ENCODE assay signal across 7 mouse cellular contexts in the genomic region with DNA sequence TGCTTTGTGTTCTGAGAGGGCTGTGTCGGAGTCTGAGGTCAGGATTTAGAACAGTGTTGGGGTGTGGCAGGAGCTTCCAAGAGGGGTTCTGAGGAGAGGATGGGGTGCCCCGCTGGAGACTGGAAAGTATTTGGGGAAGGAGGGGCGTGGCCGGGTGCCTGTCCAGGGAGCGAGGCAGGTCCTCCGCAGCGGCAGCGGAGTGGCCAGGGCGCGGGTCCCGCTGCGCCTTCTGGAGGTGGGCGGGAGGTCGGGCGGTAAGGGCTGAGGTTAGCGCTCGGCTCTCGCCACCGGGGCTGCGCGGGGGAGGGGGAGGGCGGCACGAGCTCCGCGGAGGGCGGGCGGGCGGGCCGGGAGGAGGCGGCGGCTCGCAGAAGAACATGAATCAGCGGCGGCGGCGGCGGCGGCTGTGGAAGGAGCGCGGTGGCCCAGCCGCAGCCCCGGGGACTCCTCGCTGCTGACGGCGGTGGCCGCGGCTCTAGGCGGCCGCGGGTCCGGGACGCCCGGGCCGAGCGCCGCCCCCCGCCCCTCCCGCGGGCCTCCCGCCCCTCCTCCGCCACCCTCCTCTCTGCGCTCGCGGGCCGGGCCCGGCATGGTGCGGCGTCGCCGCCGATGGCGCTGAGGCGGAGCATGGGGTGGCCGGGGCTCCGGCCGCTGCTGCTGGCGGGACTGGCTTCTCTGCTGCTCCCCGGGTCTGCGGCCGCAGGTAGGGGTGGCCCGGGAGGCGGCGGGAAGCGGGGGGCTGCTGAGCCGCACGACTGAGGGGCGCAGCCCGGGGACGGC. TPM values are rescaled to one million over a fixed set of nuclear protein-coding genes. Genes with fewer than 3 reads are reported as not detected.
DNase-seq lines count a peak whose midpoint lies in the region; ATAC-seq and TF ChIP-seq lines count a peak whose summit lies in the region.

No protein-coding gene starts in this region.

- no peaks in the 10 kb centered on the region for H3K36me3 ChIP-seq in heart, embryonic 13.5 days
- H3K36me3 ChIP-seq in stomach, postnatal 0 days (ENCODE audit: control insufficient read depth, insufficient read depth, low read length), result no peaks in the 10 kb centered on the region; the same call in 1 of the 2 replicates

- peak overlapping the region; percentile 86 for H3K27ac ChIP-seq in cortical plate, adult 2 months (ENCODE audit: insufficient read depth, low read length)
- H3K27ac ChIP-seq in heart, embryonic 13.5 days (replicated peaks), result peak overlapping the region; percentile 32; the same call in 1 of the 2 replicates
- H3K27ac ChIP-seq in stomach, postnatal 0 days (replicated peaks), result peak overlapping the region; percentile 89

- TF ChIP-seq CTCF in cortical plate, adult 2 months (IDR thresholded peaks at IDR 0.05; ENCODE audit: extremely low read depth, insufficient read depth, low read length), result no peak
- TF ChIP-seq CTCF in stomach, postnatal 0 days (IDR thresholded peaks at IDR 0.05; ENCODE audit: low read depth), result no peak

- TF ChIP-seq POLR2A in cortical plate, adult 2 months (IDR thresholded peaks at IDR 0.05; ENCODE audit: extremely low read depth, insufficient read depth, low read length), result no peak

- peak overlapping the region; percentile 95 for H3K4me3 ChIP-seq in cortical plate, adult 2 months (ENCODE audit: insufficient read depth, low read length)
- peak overlapping the region; percentile 80 for H3K4me3 ChIP-seq in heart, embryonic 13.5 days
- H3K4me3 ChIP-seq in stomach, postnatal 0 days (ENCODE audit: low read depth, low read length), result peak overlapping the region; percentile 79

- peaks cover 12% of the 10 kb centered on the region for H3K4me1 ChIP-seq in cortical plate, adult 2 months (ENCODE audit: control insufficient read depth, insufficient read depth, low read length)
- H3K4me1 ChIP-seq in heart, embryonic 13.5 days, result peaks cover 57% of the 10 kb centered on the region
- H3K4me1 ChIP-seq in stomach, postnatal 0 days (replicated peaks; ENCODE audit: control insufficient read depth, insufficient read depth), result peaks cover 7% of the 10 kb centered on the region

- H3K27me3 ChIP-seq in heart, embryonic 13.5 days (replicated peaks), result peaks cover 53% of the 10 kb centered on the region
- H3K27me3 ChIP-seq in stomach, postnatal 0 days (ENCODE audit: control insufficient read depth, insufficient read depth, low read length), result no peaks in the 10 kb centered on the region

- no peak for TF ChIP-seq EP300 in stomach, postnatal 0 days (optimal IDR thresholded peaks at IDR 0.05)

- H3K9ac ChIP-seq in heart, embryonic 13.5 days, result peak overlapping the region; percentile 92
- peak overlapping the region; percentile 85 for H3K9ac ChIP-seq in stomach, postnatal 0 days (ENCODE audit: low read length)

- H3K4me2 ChIP-seq in heart, embryonic 13.5 days, result peak overlapping the region; percentile 99
- H3K4me2 ChIP-seq in stomach, postnatal 0 days (replicated peaks; ENCODE audit: low read depth), result peak overlapping the region; percentile 99

- no peaks in the 10 kb centered on the region for H3K9me3 ChIP-seq in heart, embryonic 13.5 days
- H3K9me3 ChIP-seq in stomach, postnatal 0 days (ENCODE audit: control insufficient read depth, low read length), result no peaks in the 10 kb centered on the region

- peak; percentile 50; the same call in 1 of the 2 replicates for ATAC-seq in heart, embryonic 13.5 days (ENCODE audit: extremely low read depth, insufficient number of reproducible peaks, low FRiP score, low TSS enrichment)
- ATAC-seq in stomach, postnatal 0 days (ENCODE audit: low FRiP score, low TSS enrichment), result peak; percentile 67

- 0% methylated on average over 27 of the region's 89 CpGs for WGBS in heart, embryonic 13.5 days
- 0% methylated on average over 36 of the region's 89 CpGs for WGBS in stomach, postnatal 0 days

- DNase-seq in CD4-positive helper T cell, adult 2 months (ENCODE audit: low read depth, low spot score), result peak; percentile 59
- peak; percentile 58 for DNase-seq in Muller cell, postnatal 12 days (ENCODE audit: inconsistent ontology term)
- DNase-seq in kidney, postnatal 36 days, result peak; percentile 25 to 75
- DNase-seq in mesoderm, embryonic 11.5 days (ENCODE audit: low read depth, low spot score), result peak; percentile 50
- DNase-seq in stomach, postnatal 0 days (ENCODE audit: low spot score), result peak; percentile 71

RNA-seq across cellular contexts. Expression of a gene that starts 1.8 kb away (rescaled TPM):
- polyA plus RNA-seq in cortical plate, adult 2 months (2012; rRNA removed), result 164 and 169 TPM in 2 replicates
- 7.3 and 7.9 TPM in 2 replicates for polyA plus RNA-seq in heart, embryonic 13.5 days (2015; fragmentation: Nextera tagmentation; extraction: Ambion mirVana)
- polyA plus RNA-seq in stomach, postnatal 0 days (2015; fragmentation: Nextera tagmentation; extraction: Ambion mirVana), result 20.6 and 22.8 TPM in 2 replicates

RNA-seq across cellular contexts. Expression of a gene that starts 12.0 kb away (rescaled TPM):
- 14.6 and 15.4 TPM in 2 replicates for polyA plus RNA-seq in cortical plate, adult 2 months (2012; rRNA removed)
- 17.6 and 19.4 TPM in 2 replicates for polyA plus RNA-seq in heart, embryonic 13.5 days (2015; fragmentation: Nextera tagmentation; extraction: Ambion mirVana)
- polyA plus RNA-seq in stomach, postnatal 0 days (2015; fragmentation: Nextera tagmentation; extraction: Ambion mirVana), result 10.1 and 10.4 TPM in 2 replicates

RNA-seq across cellular contexts. Expression of a gene that starts 39.1 kb away (rescaled TPM):
- polyA plus RNA-seq in cortical plate, adult 2 months (2012; rRNA removed), result 63.2 and 74.8 TPM in 2 replicates
- polyA plus RNA-seq in heart, embryonic 13.5 days (2015; fragmentation: Nextera tagmentation; extraction: Ambion mirVana), result 0.10 and 0.19 TPM in 2 replicates
- 2.2 and 2.3 TPM in 2 replicates for polyA plus RNA-seq in stomach, postnatal 0 days (2015; fragmentation: Nextera tagmentation; extraction: Ambion mirVana)

RNA-seq across cellular contexts. Expression of a gene that starts 57.2 kb away (rescaled TPM):
- polyA plus RNA-seq in cortical plate, adult 2 months (2012; rRNA removed), result 251 and 279 TPM in 2 replicates
- polyA plus RNA-seq in heart, embryonic 13.5 days (2015; fragmentation: Nextera tagmentation; extraction: Ambion mirVana), result 1.8 and 2.1 TPM in 2 replicates
- 9.8 and 12.1 TPM in 2 replicates for polyA plus RNA-seq in stomach, postnatal 0 days (2015; fragmentation: Nextera tagmentation; extraction: Ambion mirVana)

Comparison
In these comparisons a context has a peak if more than half of its experiments do, and no peak if none do; other contexts are left out.
1. Peak in every context shown above with its lines: DNase-seq, ATAC-seq, H3K4me3 ChIP-seq and H3K27ac ChIP-seq.
2. H3K27ac ChIP-seq: peak in every context shown above with its lines; median percentile 89 in stomach, postnatal 0 days; 86 in cortical plate, adult 2 months; 32 in heart, embryonic 13.5 days.
3. RNA of a gene that starts 39.1 kb away (polyA plus RNA-seq): 63.2 to 74.8 TPM in cortical plate, adult 2 months; 2.2 to 2.3 TPM in stomach, postnatal 0 days and 0.10 to 0.19 TPM in heart, embryonic 13.5 days; every median in the first group is over 10 times any median in the second.